Mouse (Mus musculus): ENCODE data around the gene Susd2.

- TF ChIP-seq CTCF (IDR thresholded peaks at IDR 0.05; ENCODE audit: control insufficient read depth, insufficient read depth, insufficient read length) (no peak), FOSL1 (IDR thresholded peaks at IDR 0.05; ENCODE audit: insufficient read depth, low read length, poor library complexity, severe bottlenecking) (no peak), USF1 (IDR thresholded peaks at IDR 0.05; ENCODE audit: low read depth) (no peak), MYOG (IDR thresholded peaks at IDR 0.05; ENCODE audit: control insufficient read depth, extremely low read depth, insufficient read length) (no peak), CEBPB (IDR thresholded peaks at IDR 0.05; ENCODE audit: low read depth) (no peak), MYOD1 (IDR thresholded peaks at IDR 0.05; ENCODE audit: control insufficient read depth, insufficient read length, low read depth) (no peak), MAX (IDR thresholded peaks at IDR 0.05) (no peak)
Measured at GRCm38 (mm10) chr10:75650306-75650902, 6.6 kb upstream of the Susd2 start.
